In the genomic region with DNA sequence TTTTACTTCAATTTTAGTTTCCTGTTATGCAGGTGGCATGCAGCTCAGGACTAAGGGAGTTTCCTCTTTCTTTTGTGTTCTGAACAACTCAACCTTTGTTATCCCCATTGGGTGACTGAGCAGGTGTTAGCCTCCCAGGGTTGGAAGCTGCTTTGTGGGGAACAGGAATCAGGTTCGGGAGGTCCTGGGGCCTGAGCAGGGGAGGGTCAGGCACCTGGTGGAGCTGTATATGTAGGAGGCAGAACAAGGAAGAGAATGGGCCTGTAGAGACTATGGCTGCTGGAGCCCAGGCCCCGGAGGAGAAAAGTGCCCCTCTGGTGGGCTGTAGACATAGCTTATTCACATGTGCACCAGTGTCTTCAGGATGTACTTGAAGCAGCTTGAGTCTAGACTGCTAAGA, we compare ENCODE assay signal across 12 mouse cellular contexts. TPM values are rescaled to one million over a fixed set of nuclear protein-coding genes. Genes with fewer than 3 reads are reported as not detected.
DNase-seq lines count a peak whose midpoint lies in the region; ATAC-seq lines count a peak whose summit lies in the region.
"Had no signal": no experiment of that assay in that cellular context is flagged by ENCODE, and none has a peak within 500 bp of the region (broad histone marks: within the 10 kb centered on the region; RNA-seq: fewer than 3 reads in every experiment).

No protein-coding gene starts in this region.

- peak overlapping the region; percentile 52; the same call in 1 of the 2 replicates for H3K27ac ChIP-seq in hindbrain, embryonic 12.5 days
- H3K27ac ChIP-seq in hindbrain, embryonic 11.5 days (ENCODE audit: low read depth, low read length), result no peak overlapping the region
- H3K27ac ChIP-seq in hindbrain, embryonic 14.5 days, result peak overlapping the region; percentile 1; the same call in 1 of the 2 replicates
- H3K27ac ChIP-seq in stomach, embryonic 16.5 days (ENCODE audit: low read length), result peak overlapping the region; percentile 2; the same call in 1 of the 2 replicates

- no peaks in the 10 kb centered on the region for H3K36me3 ChIP-seq in hindbrain, embryonic 12.5 days
- H3K36me3 ChIP-seq in hindbrain, embryonic 11.5 days (ENCODE audit: control insufficient read depth, insufficient read depth, low read length), result no peaks in the 10 kb centered on the region
- no peaks in the 10 kb centered on the region for H3K36me3 ChIP-seq in hindbrain, embryonic 14.5 days (replicated peaks; ENCODE audit: control insufficient read depth, insufficient read depth)
- no peaks in the 10 kb centered on the region for H3K36me3 ChIP-seq in stomach, embryonic 16.5 days (ENCODE audit: control insufficient read depth, insufficient read depth, low read length)
- H3K36me3 ChIP-seq: heart, embryonic 13.5 days had no signal

- ATAC-seq in hindbrain, embryonic 12.5 days (ENCODE audit: low FRiP score), result no peak
- ATAC-seq in hindbrain, embryonic 11.5 days (ENCODE audit: low FRiP score), result no peak
- ATAC-seq in hindbrain, embryonic 14.5 days (ENCODE audit: low FRiP score), result no peak
- ATAC-seq in stomach, embryonic 16.5 days (ENCODE audit: insufficient read depth, low FRiP score), result no peak

- no peak overlapping the region for H3K4me3 ChIP-seq in hindbrain, embryonic 12.5 days
- H3K4me3 ChIP-seq in hindbrain, embryonic 11.5 days (ENCODE audit: low read depth, low read length), result no peak overlapping the region
- H3K4me3 ChIP-seq in hindbrain, embryonic 14.5 days (replicated peaks; ENCODE audit: low read length), result no peak overlapping the region
- no peak overlapping the region for H3K4me3 ChIP-seq in stomach, embryonic 16.5 days (replicated peaks; ENCODE audit: low read length)
- H3K4me3 ChIP-seq: heart, embryonic 13.5 days; myocyte had no signal

- intact Hi-C loops in left cerebral cortex, postnatal 4 days (cut with DNase I), result no loop called here

- peaks cover 23% of the 10 kb centered on the region for H3K4me1 ChIP-seq in hindbrain, embryonic 12.5 days
- H3K4me1 ChIP-seq in hindbrain, embryonic 11.5 days (replicated peaks; ENCODE audit: control insufficient read depth, insufficient read depth, low read length), result no peaks in the 10 kb centered on the region; the same call in 1 of the 2 replicates
- 0 out of 2 replicates have a peak, but pooled peaks cover 8% of the 10 kb centered on the region for H3K4me1 ChIP-seq in hindbrain, embryonic 14.5 days (replicated peaks; ENCODE audit: control insufficient read depth, insufficient read depth, low read length)
- no peaks in the 10 kb centered on the region for H3K4me1 ChIP-seq in stomach, embryonic 16.5 days (ENCODE audit: control insufficient read depth, insufficient read depth, low read length)

- WGBS in hindbrain, embryonic 12.5 days, result 68% methylated on average over 2 of the region's 2 CpGs
- WGBS in hindbrain, embryonic 11.5 days, result 58% methylated on average over 2 of the region's 2 CpGs
- WGBS in hindbrain, embryonic 14.5 days, result 72% methylated on average over 2 of the region's 2 CpGs
- WGBS in stomach, embryonic 16.5 days, result 69% methylated on average over 2 of the region's 2 CpGs

- H3K27me3 ChIP-seq in hindbrain, embryonic 12.5 days, result no peaks in the 10 kb centered on the region
- H3K27me3 ChIP-seq in hindbrain, embryonic 11.5 days (ENCODE audit: control insufficient read depth, insufficient read depth, low read length), result no peaks in the 10 kb centered on the region
- H3K27me3 ChIP-seq in hindbrain, embryonic 14.5 days (ENCODE audit: control insufficient read depth, insufficient read depth, low read length), result no peaks in the 10 kb centered on the region
- no peaks in the 10 kb centered on the region for H3K27me3 ChIP-seq in stomach, embryonic 16.5 days (ENCODE audit: control insufficient read depth, insufficient read depth, low read length)
- H3K27me3 ChIP-seq: heart, embryonic 13.5 days had no signal

- no peak overlapping the region for H3K9ac ChIP-seq in hindbrain, embryonic 12.5 days
- no peak overlapping the region for H3K9ac ChIP-seq in hindbrain, embryonic 11.5 days (ENCODE audit: low read depth, low read length)
- H3K9ac ChIP-seq in hindbrain, embryonic 14.5 days, result no peak overlapping the region
- no peak overlapping the region for H3K9ac ChIP-seq in stomach, embryonic 16.5 days (ENCODE audit: low read length)

- no peak for DNase-seq in hindbrain, embryonic 11.5 days (ENCODE audit: low spot score)
- peak; percentile 32 for DNase-seq in R1 (ENCODE audit: low read depth, low spot score)
- DNase-seq in hindbrain, embryonic 14.5 days (ENCODE audit: low spot score), result no peak
- no peak for DNase-seq in kidney, adult 11 months
- DNase-seq in left cerebral cortex, postnatal 4 days, result no peak
- DNase-seq: adrenal gland, adult 2 months; kidney, adult 2 months; lung, postnatal 14 days had no signal

- H3K9me3 ChIP-seq in hindbrain, embryonic 12.5 days (replicated peaks), result peaks cover 9% of the 10 kb centered on the region; the same call in 1 of the 2 replicates
- no peaks in the 10 kb centered on the region; the same call in 1 of the 2 replicates for H3K9me3 ChIP-seq in hindbrain, embryonic 11.5 days (ENCODE audit: control insufficient read depth, low read length)
- H3K9me3 ChIP-seq in hindbrain, embryonic 14.5 days (ENCODE audit: control insufficient read depth, low read length), result peaks cover 10% of the 10 kb centered on the region; the same call in 1 of the 2 replicates
- no peaks in the 10 kb centered on the region for H3K9me3 ChIP-seq in stomach, embryonic 16.5 days (replicated peaks; ENCODE audit: control insufficient read depth, low read length)

- H3K4me2 ChIP-seq in hindbrain, embryonic 12.5 days (replicated peaks), result no peak overlapping the region
- H3K4me2 ChIP-seq in hindbrain, embryonic 11.5 days (replicated peaks; ENCODE audit: low read depth, low read length), result no peak overlapping the region
- no peak overlapping the region for H3K4me2 ChIP-seq in hindbrain, embryonic 14.5 days (replicated peaks)
- no peak overlapping the region for H3K4me2 ChIP-seq in stomach, embryonic 16.5 days (ENCODE audit: low read depth, low read length)

RNA-seq across cellular contexts. Expression of gene Abcg1, which starts 24.2 kb away (rescaled TPM):
- 15.3 and 17.5 TPM in 2 replicates for polyA plus RNA-seq in hindbrain, embryonic 12.5 days (2016; fragmentation: Nextera tagmentation; extraction: Ambion mirVana)
- polyA plus RNA-seq in hindbrain, embryonic 11.5 days (2014; fragmentation: Nextera tagmentation; extraction: Ambion mirVana), result 9.7 and 10.5 TPM in 2 replicates
- 19.3 and 21.1 TPM in 2 replicates for polyA plus RNA-seq in hindbrain, embryonic 14.5 days (2014; fragmentation: Nextera tagmentation; extraction: Ambion mirVana)
- polyA plus RNA-seq in stomach, embryonic 16.5 days (2015; fragmentation: Nextera tagmentation; extraction: Ambion mirVana), result 11.3 and 15.4 TPM in 2 replicates
- 10 to 100 TPM; 18.5 to 20.0 TPM for total RNA-seq in left cerebral cortex, postnatal 4 days (2021)
